ENCODE assay signal across 24 mouse cellular contexts in genomic region chr15:6658081-6658480, GRCm38 (mm10). TPM values are rescaled to one million over a fixed set of nuclear protein-coding genes. Genes with fewer than 3 reads are reported as not detected.
DNase-seq lines count a peak whose midpoint lies in the region; ATAC-seq and TF ChIP-seq lines count a peak whose summit lies in the region.
"Had no signal": no experiment of that assay in that cellular context is flagged by ENCODE, and none has a peak within 500 bp of the region (broad histone marks: within the 10 kb centered on the region; RNA-seq: fewer than 3 reads in every experiment).

No protein-coding gene starts in this region.

- WGBS in stomach, embryonic 14.5 days, result 89% methylated on average over 4 of the region's 4 CpGs
- WGBS in stomach, postnatal 0 days, result 81% methylated on average over 4 of the region's 4 CpGs
- 36% methylated on average over 4 of the region's 4 CpGs for WGBS in liver, embryonic 12.5 days (ENCODE audit: insufficient replicate concordance)
- WGBS in hindbrain, embryonic 16.5 days, result 89% methylated on average over 4 of the region's 4 CpGs

- H3K27ac ChIP-seq in stomach, embryonic 14.5 days (ENCODE audit: low read length), result no peak overlapping the region
- H3K27ac ChIP-seq in stomach, postnatal 0 days (replicated peaks), result no peak overlapping the region
- peak overlapping the region; percentile 67; the same call in 1 of the 2 replicates for H3K27ac ChIP-seq in liver, embryonic 12.5 days
- no peak overlapping the region for H3K27ac ChIP-seq in hindbrain, embryonic 16.5 days (ENCODE audit: low read depth, low read length)
- H3K27ac ChIP-seq: embryonic facial prominence, embryonic 13.5 days; heart, adult 2 months; hindbrain, embryonic 14.5 days; kidney, postnatal 0 days; limb, embryonic 10.5 days; limb, embryonic 15.5 days; lung, embryonic 15.5 days; midbrain, embryonic 12.5 days had no signal

- no peaks in the 10 kb centered on the region for H3K36me3 ChIP-seq in stomach, embryonic 14.5 days (ENCODE audit: control insufficient read depth, insufficient read depth, low read length)
- no peaks in the 10 kb centered on the region for H3K36me3 ChIP-seq in stomach, postnatal 0 days (ENCODE audit: control insufficient read depth, insufficient read depth, low read length)
- H3K36me3 ChIP-seq in liver, embryonic 12.5 days, result no peaks in the 10 kb centered on the region
- H3K36me3 ChIP-seq in hindbrain, embryonic 16.5 days (ENCODE audit: control insufficient read depth, insufficient read depth, low read length), result no peaks in the 10 kb centered on the region
- H3K36me3 ChIP-seq: embryonic facial prominence, embryonic 13.5 days; heart, embryonic 12.5 days; limb, embryonic 10.5 days; limb, embryonic 15.5 days; lung, embryonic 15.5 days; midbrain, embryonic 12.5 days had no signal

- TF ChIP-seq EP300 in stomach, postnatal 0 days (optimal IDR thresholded peaks at IDR 0.05), result no peak

- ATAC-seq in stomach, embryonic 14.5 days (ENCODE audit: insufficient number of reproducible peaks, insufficient read depth, low FRiP score, low read depth), result peak; percentile 46; the same call in 1 of the 2 replicates
- ATAC-seq in stomach, postnatal 0 days (ENCODE audit: low FRiP score, low TSS enrichment), result no peak
- ATAC-seq in liver, embryonic 12.5 days, result peak; percentile 99
- ATAC-seq in megakaryocyte progenitor cell, adult 5-6 weeks (replicated peaks; ENCODE audit: poor library complexity), result peak; percentile 63
- ATAC-seq in hindbrain, embryonic 16.5 days, result no peak
- ATAC-seq: forebrain, embryonic 16.5 days; inflammation-experienced regulatory T-cells, adult 6 months had no signal

- no peak overlapping the region for H3K9ac ChIP-seq in stomach, embryonic 14.5 days (replicated peaks; ENCODE audit: low read depth, low read length)
- H3K9ac ChIP-seq in stomach, postnatal 0 days (ENCODE audit: low read length), result no peak overlapping the region
- no peak overlapping the region for H3K9ac ChIP-seq in liver, embryonic 12.5 days
- no peak overlapping the region for H3K9ac ChIP-seq in hindbrain, embryonic 16.5 days (ENCODE audit: low read depth, low read length)
- H3K9ac ChIP-seq: embryonic facial prominence, embryonic 13.5 days; heart, embryonic 12.5 days; hindbrain, embryonic 14.5 days; limb, embryonic 15.5 days; lung, embryonic 15.5 days; midbrain, embryonic 12.5 days had no signal

- no peaks in the 10 kb centered on the region for H3K4me1 ChIP-seq in stomach, embryonic 14.5 days (ENCODE audit: control insufficient read depth, insufficient read depth, low read length)
- H3K4me1 ChIP-seq in stomach, postnatal 0 days (replicated peaks; ENCODE audit: control insufficient read depth, insufficient read depth), result no peaks in the 10 kb centered on the region
- H3K4me1 ChIP-seq in liver, embryonic 12.5 days, result peaks cover 47% of the 10 kb centered on the region
- no peaks in the 10 kb centered on the region for H3K4me1 ChIP-seq in hindbrain, embryonic 16.5 days (ENCODE audit: control insufficient read depth, insufficient read depth, low read depth, low read length)
- H3K4me1 ChIP-seq: heart, embryonic 12.5 days; limb, embryonic 10.5 days; limb, embryonic 15.5 days; lung, embryonic 15.5 days; midbrain, embryonic 12.5 days had no signal

- H3K9me3 ChIP-seq in stomach, embryonic 14.5 days (ENCODE audit: control insufficient read depth, low read depth, low read length), result no peaks in the 10 kb centered on the region
- no peaks in the 10 kb centered on the region for H3K9me3 ChIP-seq in stomach, postnatal 0 days (ENCODE audit: control insufficient read depth, low read length)
- H3K9me3 ChIP-seq in liver, embryonic 12.5 days (replicated peaks), result no peaks in the 10 kb centered on the region
- H3K9me3 ChIP-seq in hindbrain, embryonic 16.5 days (ENCODE audit: control insufficient read depth, low read length), result no peaks in the 10 kb centered on the region
- H3K9me3 ChIP-seq: embryonic facial prominence, embryonic 13.5 days; heart, embryonic 12.5 days; limb, embryonic 10.5 days; limb, embryonic 15.5 days; lung, embryonic 15.5 days; midbrain, embryonic 12.5 days had no signal

- no peak for DNase-seq in stomach, postnatal 0 days (ENCODE audit: low spot score)
- no peak for DNase-seq in kidney, adult 11 months
- DNase-seq in thymus, postnatal 10 days (ENCODE audit: low spot score in 2 of 2), result no peak
- DNase-seq: adrenal gland, postnatal 14 days; cerebellum, adult 9-11 months; heart, adult 2 months; heart, postnatal 4 days; kidney, adult 18-20 months; layer of hippocampus, postnatal 36 days; thymus, postnatal 25 days had no signal

- H3K4me3 ChIP-seq in stomach, embryonic 14.5 days (ENCODE audit: low read depth, low read length), result no peak overlapping the region
- no peak overlapping the region for H3K4me3 ChIP-seq in stomach, postnatal 0 days (ENCODE audit: low read depth, low read length)
- H3K4me3 ChIP-seq in liver, embryonic 12.5 days, result no peak overlapping the region
- H3K4me3 ChIP-seq in hindbrain, embryonic 16.5 days (ENCODE audit: low read length), result no peak overlapping the region
- H3K4me3 ChIP-seq: embryonic facial prominence, embryonic 13.5 days; heart, adult 2 months; heart, embryonic 12.5 days; limb, embryonic 10.5 days; limb, embryonic 15.5 days; lung, embryonic 15.5 days; midbrain, embryonic 12.5 days had no signal

- H3K27me3 ChIP-seq in stomach, embryonic 14.5 days (ENCODE audit: control insufficient read depth, insufficient read depth, low read length), result no peaks in the 10 kb centered on the region
- H3K27me3 ChIP-seq in stomach, postnatal 0 days (ENCODE audit: control insufficient read depth, insufficient read depth, low read length), result no peaks in the 10 kb centered on the region
- H3K27me3 ChIP-seq in liver, embryonic 12.5 days (replicated peaks), result no peaks in the 10 kb centered on the region
- H3K27me3 ChIP-seq in hindbrain, embryonic 16.5 days (replicated peaks; ENCODE audit: control insufficient read depth, insufficient read depth, low read length), result no peaks in the 10 kb centered on the region
- H3K27me3 ChIP-seq: embryonic facial prominence, embryonic 13.5 days; heart, embryonic 12.5 days; limb, embryonic 15.5 days; lung, embryonic 15.5 days; midbrain, embryonic 12.5 days had no signal

- TF ChIP-seq CTCF in stomach, postnatal 0 days (IDR thresholded peaks at IDR 0.05; ENCODE audit: low read depth), result no peak

- no peak overlapping the region for H3K4me2 ChIP-seq in stomach, embryonic 14.5 days (replicated peaks; ENCODE audit: low read depth, low read length)
- no peak overlapping the region for H3K4me2 ChIP-seq in stomach, postnatal 0 days (replicated peaks; ENCODE audit: low read depth)
- H3K4me2 ChIP-seq in liver, embryonic 12.5 days, result peak overlapping the region; percentile 29
- H3K4me2 ChIP-seq in hindbrain, embryonic 16.5 days (ENCODE audit: low read length), result no peak overlapping the region
- H3K4me2 ChIP-seq: embryonic facial prominence, embryonic 13.5 days; heart, embryonic 12.5 days; hindbrain, embryonic 14.5 days; limb, embryonic 15.5 days; lung, embryonic 15.5 days; midbrain, embryonic 12.5 days had no signal

RNA-seq across cellular contexts. Expression of gene Rictor, which starts 50.1 kb away (rescaled TPM):
- 50.0 and 50.8 TPM in 2 replicates for polyA plus RNA-seq in stomach, embryonic 14.5 days (2014; fragmentation: Nextera tagmentation; extraction: Ambion mirVana)
- 17.1 and 18.1 TPM in 2 replicates for polyA plus RNA-seq in stomach, postnatal 0 days (2015; fragmentation: Nextera tagmentation; extraction: Ambion mirVana)
- 25.0 and 25.9 TPM in 2 replicates for polyA plus RNA-seq in liver, embryonic 12.5 days (2016; fragmentation: Nextera tagmentation; extraction: Ambion mirVana)
- 26.0 and 29.8 TPM in 2 replicates for total RNA-seq in megakaryocyte progenitor cell, adult 5-6 weeks (2015)
- 19.4 and 29.6 TPM in 2 replicates for total RNA-seq in megakaryocyte progenitor cell, adult 5-6 weeks (2017)
- 50.5 and 51.6 TPM in 2 replicates for polyA plus RNA-seq in hindbrain, embryonic 16.5 days (2015; fragmentation: Nextera tagmentation; extraction: Ambion mirVana)

Comparison
In these comparisons a context has a peak if more than half of its experiments do, and no peak if none do; other contexts are left out.
1. ATAC-seq: peak in stomach, embryonic 14.5 days (single experiment), liver, embryonic 12.5 days (single experiment) and megakaryocyte progenitor cell, adult 5-6 weeks (single experiment); none in stomach, postnatal 0 days (single experiment) and hindbrain, embryonic 16.5 days (single experiment).